Mouse (Mus musculus) C2C12 (cell line): ENCODE measurements around the gene Nod1.

Experiments used
- CEBPB ChIP-seq: IDR thresholded peaks from one replicate; pipeline ENCODE4 v1.6.1; 2011; ENCODE audit warnings: low read depth, mild to moderate bottlenecking, control low read depth, moderate library complexity
- CTCF ChIP-seq: IDR thresholded peaks from one replicate; pipeline ENCODE4 v1.5.1; 2011; ENCODE audit not compliant: control insufficient read depth, insufficient read depth, insufficient read length

DNA sequence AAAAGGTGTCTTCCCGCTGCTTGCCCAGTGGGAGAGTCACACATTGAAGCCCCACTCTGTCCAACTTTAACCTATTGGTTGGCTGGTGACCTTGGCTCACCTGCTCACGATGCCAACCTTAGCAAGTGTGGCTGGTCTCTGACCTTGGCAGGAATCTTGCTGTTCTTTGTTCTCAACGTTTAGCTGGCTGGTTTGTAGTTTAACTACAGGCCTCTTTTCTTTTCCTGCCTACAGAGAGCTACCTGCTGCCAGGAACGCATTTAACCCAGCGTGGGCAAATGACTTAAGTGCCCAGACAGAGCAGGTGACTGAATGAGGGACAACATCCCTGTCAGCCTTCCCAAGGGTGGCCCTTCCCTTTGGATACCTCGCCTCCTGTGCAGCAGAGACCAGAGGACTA lies 25.3 kb upstream of the Nod1 start:
- TF ChIP-seq CEBPB (no peak), CTCF (no peak)
